Mouse (Mus musculus) adrenal gland, postnatal 25 days (tissue): ENCODE results near the gene Plxnb2. TPM values are rescaled to one million over a fixed set of nuclear protein-coding genes. Genes with fewer than 3 reads are reported as not detected.

ENCODE experiments used
- DNase-seq: peaks from one replicate; pipeline ENCODE4 v3.0.0; 2021; ENCODE audit warnings: mixed read lengths
- total RNA-seq: library from RNA; stranded (reverse); gene quantifications from 2 replicates; pipeline ENCODE4 v1.2.3, GENCODE M21; 2021

Plxnb2 gene
- total RNA-seq, 1 experiment from 2014 or later: 144 TPM

- no peak for DNase-seq
Measured at GRCm38 (mm10) chr15:89148496-89149270, 31.9 kb downstream of the Plxnb2 start.

- DNase-seq: no peak
Measured at GRCm38 (mm10) chr15:89147895-89148294, 32.7 kb downstream of the Plxnb2 start.

GRCm38 (mm10) chr15:89147456-89147855 is 33.1 kb downstream of the Plxnb2 start:
- no peak for DNase-seq

GRCm38 (mm10) chr15:89147024-89147423 is 33.6 kb downstream of the Plxnb2 start:
- no peak for DNase-seq

- DNase-seq: no peak
Measured at GRCm38 (mm10) chr15:89146537-89146936, 34.1 kb downstream of the Plxnb2 start.

GRCm38 (mm10) chr15:89145813-89146350 is 34.7 kb downstream of the Plxnb2 start:
- no peak for DNase-seq

GRCm38 (mm10) chr15:89144965-89145364 is 35.6 kb downstream of the Plxnb2 start:
- no peak for DNase-seq

- DNase-seq: no peak
Measured at GRCm38 (mm10) chr15:89143134-89143533, 37.5 kb downstream of the Plxnb2 start.

GRCm38 (mm10) chr15:89141905-89142304 is 38.7 kb downstream of the Plxnb2 start:
- no peak for DNase-seq

GRCm38 (mm10) chr15:89141443-89141842 is 39.1 kb downstream of the Plxnb2 start:
- no peak for DNase-seq

GRCm38 (mm10) chr15:89140659-89141252 is 39.8 kb downstream of the Plxnb2 start, which contains the start of gene Mapk12:
Gene Mapk12, minus strand, starts transcription at chr15:89140703.
- peak; percentile 44 for DNase-seq

- no peak for DNase-seq
Measured at GRCm38 (mm10) chr15:89140048-89140658, 40.4 kb downstream of the Plxnb2 start.

- DNase-seq: no peak
Measured at GRCm38 (mm10) chr15:89138531-89138930, 42.1 kb downstream of the Plxnb2 start.

GRCm38 (mm10) chr15:89138046-89138405 is 42.6 kb downstream of the Plxnb2 start:
- no peak for DNase-seq

- no peak for DNase-seq
Measured at GRCm38 (mm10) chr15:89137378-89138045, 43.1 kb downstream of the Plxnb2 start.

- no peak for DNase-seq
Measured at GRCm38 (mm10) chr15:89136461-89137155, 44.0 kb downstream of the Plxnb2 start.

GRCm38 (mm10) chr15:89131316-89131715 is 49.3 kb downstream of the Plxnb2 start:
- no peak for DNase-seq

- no peak for DNase-seq
Measured at GRCm38 (mm10) chr15:89130245-89130644, 50.3 kb downstream of the Plxnb2 start.

- peak; percentile 78 for DNase-seq
Measured at GRCm38 (mm10) chr15:89128382-89129350, 51.9 kb downstream of the Plxnb2 start, which contains the start of gene Hdac10. Gene Hdac10, minus strand, starts transcription at chr15:89128700.

GRCm38 (mm10) chr15:89127364-89127940 is 53.1 kb downstream of the Plxnb2 start:
- no peak for DNase-seq
